Mouse (Mus musculus) layer of hippocampus, postnatal 10 days (tissue): Measurements from ENCODE around the gene Ddx54. TPM values are rescaled to one million over a fixed set of nuclear protein-coding genes. Genes with fewer than 3 reads are reported as not detected.

ENCODE experiments used
- total RNA-seq, 2 experiments: library from RNA; stranded (reverse); gene quantifications; 2 replicates each; pipeline ENCODE4 v1.2.3; 2021

The Ddx54 gene
- total RNA-seq, 2 experiments from 2014 or later: 45.0 to 45.1 TPM

Other genes starting within 250 kb of the Ddx54 start
- under 1 TPM; 0.50 to 0.67 TPM for gene Lhx5, start 181.0 kb upstream of the Ddx54 start, total RNA-seq
- 1 to 10 TPM; 6.1 to 7.1 TPM for gene Sdsl, start 139.9 kb upstream of the Ddx54 start, total RNA-seq
- gene Sds, start 136.2 kb upstream of the Ddx54 start, total RNA-seq: not detected
- 10 to 100 TPM; 63.2 to 66.8 TPM for gene Plbd2, start 109.1 kb upstream of the Ddx54 start, total RNA-seq
- 1 to 10 TPM; 5.5 to 5.7 TPM for gene Slc8b1, start 101.6 kb upstream of the Ddx54 start, total RNA-seq
- gene Tpcn1, start 24.1 kb upstream of the Ddx54 start, total RNA-seq: 10 to 100 TPM; 44.1 to 47.4 TPM
- 1 to 10 TPM in 1 of 2 experiments, under 1 TPM in 1; 0.91 to 1.2 TPM for gene Iqcd, start 23.7 kb upstream of the Ddx54 start, total RNA-seq
- gene Rita1, start 150 bp upstream of the Ddx54 start, total RNA-seq: 10 to 100 TPM; 24.1 to 27.3 TPM
- under 1 TPM; 0.76 to 0.80 TPM for gene Cfap73, start 21.5 kb downstream of the Ddx54 start, total RNA-seq
- 100 to 1,000 TPM in 1 of 2 experiments, 10 to 100 TPM in 1; 77.2 to 112 TPM for gene Rasal1, start 36.1 kb downstream of the Ddx54 start, total RNA-seq
- gene Dtx1, start 99.2 kb downstream of the Ddx54 start, total RNA-seq: 10 to 100 TPM; 87.6 to 93.3 TPM
- under 1 TPM in 1 of 2 experiments, not detected in 1; 0.18 TPM for gene Oas2, start 137.1 kb downstream of the Ddx54 start, total RNA-seq
- gene Oas3, start 164.9 kb downstream of the Ddx54 start, total RNA-seq: under 1 TPM; 0.33 to 0.37 TPM
- not detected for gene Oas1e, start 182.8 kb downstream of the Ddx54 start, total RNA-seq
- 1 to 10 TPM in 1 of 2 experiments, under 1 TPM in 1; 0.47 to 1.0 TPM for gene Oas1c, start 199.8 kb downstream of the Ddx54 start, total RNA-seq
- not detected for gene Oas1f, start 234.6 kb downstream of the Ddx54 start, total RNA-seq
- gene Oas1h, start 248.7 kb downstream of the Ddx54 start, total RNA-seq: not detected